Mouse (Mus musculus): ENCODE measurements at regions not wholly inside any gene's neighbourhood (a gene's known extent, or its start where the extent isn't known, plus 50 kb on each side); places are given as distances from the start of the nearest gene placed in this dataset.
A peak's percentile ranks its signal among the peaks of the same experiment; 100 is the strongest.

DNA sequence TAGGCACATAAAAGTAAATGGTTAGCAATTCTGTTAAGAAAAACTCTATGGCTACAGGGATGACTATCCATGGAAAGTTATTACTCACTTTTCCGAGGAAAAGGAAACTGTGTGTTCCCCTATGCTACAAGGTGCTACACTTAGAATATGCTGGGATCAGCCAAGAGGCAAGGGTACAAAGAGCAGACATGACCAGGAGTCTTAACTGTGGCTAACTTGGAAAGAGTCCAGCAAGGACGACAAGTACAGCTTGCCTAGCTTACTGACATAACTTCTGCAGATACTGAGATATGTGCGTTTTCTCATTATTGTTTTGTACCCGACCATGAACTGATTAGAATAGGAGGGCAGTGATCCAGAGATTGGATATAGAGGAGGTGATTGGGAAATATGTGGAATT lies 296.4 kb downstream of the Gm16223 start:
- Histone ChIP-seq H3K36me3 (no peaks in the 10 kb centered on the region), H3K4me3 (no peak overlapping the region), H3K9me3 (no peaks in the 10 kb centered on the region), H3K4me2 (no peak overlapping the region), H3K27ac (no peak overlapping the region), H3K4me1 (replicated peaks) (no peaks in the 10 kb centered on the region), H3K27me3 (no peaks in the 10 kb centered on the region), H3K9ac (no peak overlapping the region)
- WGBS: 79% methylated on average over 4 of the region's 4 CpGs
- ATAC-seq (ENCODE audit: low FRiP score): no peak

DNA sequence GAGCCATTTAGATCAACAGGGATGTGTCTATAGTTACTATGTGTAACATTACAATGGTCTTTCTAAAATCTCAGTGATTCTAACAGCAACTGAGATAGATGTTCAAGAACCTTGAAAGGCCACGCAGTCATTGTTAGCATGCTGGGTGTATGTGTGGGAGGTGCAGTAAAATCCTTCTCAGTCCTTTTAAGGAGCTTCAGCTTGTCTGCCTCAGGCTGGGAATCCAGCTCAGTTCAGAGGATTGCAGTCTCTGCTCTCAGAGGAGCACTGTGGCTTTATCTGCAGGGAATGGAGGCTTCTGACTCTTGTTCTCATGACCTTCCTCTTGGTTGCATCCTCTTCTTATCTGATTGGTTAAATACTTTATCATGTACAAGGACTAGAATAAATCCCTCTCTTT lies 320.2 kb downstream of the Gm16223 start:
- Histone ChIP-seq H3K4me3 (no peak overlapping the region), H3K27me3 (no peaks in the 10 kb centered on the region), H3K27ac (no peak overlapping the region), H3K9me3 (no peaks in the 10 kb centered on the region), H3K4me2 (no peak overlapping the region), H3K4me1 (replicated peaks) (no peaks in the 10 kb centered on the region), H3K9ac (no peak overlapping the region), H3K36me3 (no peaks in the 10 kb centered on the region)
- 84% methylated on average over 1 of the region's 1 CpGs for WGBS
- no peak for ATAC-seq (ENCODE audit: low FRiP score)

DNA sequence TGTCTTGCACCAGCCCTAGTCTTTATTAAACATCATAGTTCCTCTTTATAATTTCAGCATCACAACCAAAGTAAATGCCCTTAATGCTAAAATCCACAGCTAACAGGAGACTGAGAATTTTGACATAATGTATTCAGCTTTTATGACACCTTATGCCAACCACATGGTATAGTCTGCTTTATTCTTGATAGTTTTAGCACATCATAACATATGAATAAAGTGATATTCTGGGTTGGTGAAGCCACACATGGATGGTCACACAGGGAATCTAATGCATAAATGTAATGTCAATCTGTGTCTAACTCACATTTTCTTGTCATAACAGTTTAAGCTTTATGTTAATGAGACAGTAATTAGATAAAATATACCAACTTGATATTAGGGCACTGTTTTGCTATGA lies 328.9 kb downstream of the Gm16223 start:
- H3K27me3 ChIP-seq: no peaks in the 10 kb centered on the region
- H3K4me2 ChIP-seq: no peak overlapping the region
- ATAC-seq (ENCODE audit: low FRiP score): no peak
- no peak overlapping the region for H3K27ac ChIP-seq
- no peak overlapping the region for H3K9ac ChIP-seq
- H3K4me3 ChIP-seq: no peak overlapping the region
- H3K9me3 ChIP-seq: no peaks in the 10 kb centered on the region
- no peaks in the 10 kb centered on the region for H3K4me1 ChIP-seq (replicated peaks)
- H3K36me3 ChIP-seq: no peaks in the 10 kb centered on the region

DNA sequence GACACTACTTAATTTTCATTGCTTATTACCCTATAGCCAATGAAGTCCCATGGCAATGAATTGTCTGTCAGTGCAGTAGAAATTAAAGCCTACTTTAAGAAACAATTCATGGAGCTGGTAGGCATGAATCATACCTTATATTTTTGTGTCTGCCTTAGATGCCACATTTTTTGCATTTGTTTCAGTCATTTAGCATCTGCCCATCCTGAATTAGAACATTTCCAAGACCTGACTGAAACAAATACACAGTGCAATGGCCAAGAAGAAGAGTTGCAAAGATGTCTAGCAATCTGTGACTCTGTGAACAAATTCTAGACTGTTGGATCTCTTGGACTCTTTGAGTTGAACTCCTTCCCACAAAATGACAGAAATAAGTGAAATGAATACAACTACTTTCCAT lies 342.2 kb downstream of the Gm16223 start:
- Histone ChIP-seq H3K4me3 (no peak overlapping the region), H3K27me3 (no peaks in the 10 kb centered on the region)

DNA sequence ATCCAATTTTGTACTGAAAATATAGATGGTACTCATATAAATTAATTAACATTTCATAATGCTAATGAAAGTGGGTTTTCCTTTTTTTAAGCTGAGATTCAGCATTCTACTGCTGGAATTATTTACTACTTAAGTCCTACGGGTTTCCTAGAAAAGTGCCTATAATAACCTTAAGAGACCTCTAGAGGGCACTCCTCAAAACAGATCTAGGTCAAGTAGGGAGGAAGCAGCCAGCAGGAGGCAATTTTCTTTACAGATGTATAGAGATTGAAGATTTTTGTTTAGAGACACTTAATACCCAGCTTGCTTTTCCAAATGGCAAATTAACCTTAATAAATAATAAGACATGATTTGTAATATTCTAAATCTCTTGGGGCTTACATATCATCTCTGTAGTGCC lies 344.5 kb downstream of the Gm16223 start:
- no peak overlapping the region for H3K9ac ChIP-seq
- H3K36me3 ChIP-seq: no peaks in the 10 kb centered on the region
- H3K4me2 ChIP-seq: no peak overlapping the region
- no peaks in the 10 kb centered on the region for H3K9me3 ChIP-seq
- no peak overlapping the region for H3K4me3 ChIP-seq
- no peaks in the 10 kb centered on the region for H3K27me3 ChIP-seq
- WGBS: 21% methylated on average over 1 of the region's 1 CpGs
- no peaks in the 10 kb centered on the region for H3K4me1 ChIP-seq (replicated peaks)
- H3K27ac ChIP-seq: no peak overlapping the region
- ATAC-seq (ENCODE audit: low FRiP score): 0 out of 2 replicates have a peak, but pooled peaks have one; percentile 28

More for the DNA sequence above, 342.2 kb downstream of the Gm16223 start:
- Histone ChIP-seq H3K9me3 (no peaks in the 10 kb centered on the region), H3K4me1 (replicated peaks) (no peaks in the 10 kb centered on the region), H3K27ac (no peak overlapping the region), H3K9ac (no peak overlapping the region), H3K36me3 (no peaks in the 10 kb centered on the region), H3K4me2 (no peak overlapping the region)
- ATAC-seq (ENCODE audit: low FRiP score): no peak

DNA sequence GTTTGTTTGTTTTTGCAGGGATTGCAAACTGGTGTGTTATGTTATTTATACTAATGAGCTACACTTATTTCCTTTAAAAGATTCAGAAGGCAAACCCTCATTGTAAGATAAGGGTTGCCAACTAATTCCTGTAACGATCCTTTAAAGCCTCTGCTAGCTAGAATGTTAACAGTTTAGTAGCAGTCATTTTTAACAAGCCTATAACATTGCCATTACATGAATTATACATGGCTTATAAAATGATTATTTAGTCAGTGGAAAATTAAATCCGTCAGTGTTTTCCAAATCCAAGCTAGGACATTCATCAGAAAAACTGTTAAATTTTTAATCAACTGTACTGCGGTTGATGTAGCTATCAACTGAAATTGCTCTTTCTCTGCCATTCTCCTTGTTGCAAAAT lies 358.1 kb downstream of the Gm16223 start:
- H3K4me1 ChIP-seq (replicated peaks): no peaks in the 10 kb centered on the region
- no peak for ATAC-seq (ENCODE audit: low FRiP score)
- no peaks in the 10 kb centered on the region for H3K27me3 ChIP-seq
- WGBS: 62% methylated on average over 3 of the region's 3 CpGs
- no peaks in the 10 kb centered on the region for H3K9me3 ChIP-seq
- no peak overlapping the region for H3K4me3 ChIP-seq
- no peaks in the 10 kb centered on the region for H3K36me3 ChIP-seq
- H3K27ac ChIP-seq: no peak overlapping the region
- no peak overlapping the region for H3K9ac ChIP-seq
- no peak overlapping the region for H3K4me2 ChIP-seq

DNA sequence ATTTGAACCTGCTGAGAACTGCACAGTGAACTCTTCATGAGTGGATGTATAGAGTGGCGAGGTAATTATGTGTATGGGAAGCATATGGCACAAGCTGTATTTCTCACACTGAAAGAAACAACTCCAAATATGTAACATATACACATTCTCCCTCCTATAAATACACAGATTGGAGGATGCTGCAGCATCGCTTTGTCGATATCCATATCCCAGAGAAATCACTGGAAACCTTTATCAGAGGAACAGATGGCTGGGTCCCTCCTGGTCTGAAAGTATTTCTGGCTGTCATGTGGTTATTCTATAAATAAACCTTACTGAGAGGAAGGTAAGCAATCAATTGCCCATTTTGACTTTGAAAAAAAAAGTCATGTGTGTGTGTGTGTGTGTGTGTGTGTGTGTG lies 365.4 kb downstream of the Gm16223 start:
- no peak overlapping the region for H3K27ac ChIP-seq
- H3K27me3 ChIP-seq: no peaks in the 10 kb centered on the region
- H3K4me2 ChIP-seq: no peak overlapping the region
- H3K9me3 ChIP-seq: no peaks in the 10 kb centered on the region
- H3K36me3 ChIP-seq: no peaks in the 10 kb centered on the region
- no peak for ATAC-seq (ENCODE audit: low FRiP score)
- WGBS: 95% methylated on average over 3 of the region's 3 CpGs
- no peaks in the 10 kb centered on the region for H3K4me1 ChIP-seq (replicated peaks)
- no peak overlapping the region for H3K9ac ChIP-seq
- no peak overlapping the region for H3K4me3 ChIP-seq

DNA sequence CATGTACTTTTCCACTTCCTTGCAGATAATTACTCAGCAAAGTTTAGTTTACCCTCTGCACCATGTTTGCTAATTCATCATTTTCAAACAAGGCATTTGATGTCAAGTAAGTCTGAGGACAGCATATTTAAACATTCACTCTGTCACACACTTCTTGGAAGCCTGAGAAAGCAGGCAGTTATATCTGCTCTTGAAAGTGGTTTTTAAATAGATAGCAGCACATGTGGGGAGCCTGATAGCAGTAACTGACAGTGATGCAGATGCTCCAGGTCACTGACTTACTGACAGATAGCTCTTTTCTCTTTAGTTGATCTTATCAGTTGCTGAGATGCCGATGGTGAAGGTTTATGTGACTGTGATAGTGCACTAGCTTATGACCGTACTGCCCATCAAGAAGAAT lies 380.9 kb downstream of the Gm16223 start:
- Histone ChIP-seq H3K9ac (no peak overlapping the region), H3K4me2 (no peak overlapping the region), H3K27me3 (no peaks in the 10 kb centered on the region), H3K4me1 (replicated peaks) (no peaks in the 10 kb centered on the region), H3K36me3 (no peaks in the 10 kb centered on the region), H3K4me3 (no peak overlapping the region), H3K9me3 (no peaks in the 10 kb centered on the region), H3K27ac (no peak overlapping the region)
- WGBS: 84% methylated on average over 2 of the region's 2 CpGs
- ATAC-seq (ENCODE audit: low FRiP score): no peak

DNA sequence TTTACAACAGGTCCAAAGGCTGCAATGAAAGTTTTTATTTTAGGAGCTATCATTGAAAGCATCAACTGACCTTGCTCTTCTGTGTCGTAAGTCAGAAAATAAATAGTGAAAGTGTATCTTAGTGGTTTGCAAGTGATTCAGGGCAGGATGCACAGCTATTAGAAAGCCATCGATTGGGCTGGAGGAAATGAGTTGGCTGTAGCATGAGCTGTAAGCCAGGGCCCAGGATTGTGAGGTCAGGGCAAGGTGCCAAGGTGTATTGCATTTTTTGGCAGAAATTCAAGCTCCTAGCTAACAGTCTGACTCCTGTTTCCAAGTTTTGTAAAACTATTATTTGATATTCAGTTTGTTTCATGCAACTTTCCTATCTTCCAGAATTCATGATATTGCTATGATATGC lies 381.8 kb downstream of the Gm16223 start:
- H3K9me3 ChIP-seq: no peaks in the 10 kb centered on the region
- H3K36me3 ChIP-seq: no peaks in the 10 kb centered on the region
- no peak overlapping the region for H3K4me2 ChIP-seq
- WGBS: 80% methylated on average over 2 of the region's 2 CpGs
- H3K4me3 ChIP-seq: no peak overlapping the region
- H3K4me1 ChIP-seq (replicated peaks): no peaks in the 10 kb centered on the region
- H3K9ac ChIP-seq: no peak overlapping the region
- ATAC-seq (ENCODE audit: low FRiP score): no peak
- no peaks in the 10 kb centered on the region for H3K27me3 ChIP-seq
- H3K27ac ChIP-seq: no peak overlapping the region

DNA sequence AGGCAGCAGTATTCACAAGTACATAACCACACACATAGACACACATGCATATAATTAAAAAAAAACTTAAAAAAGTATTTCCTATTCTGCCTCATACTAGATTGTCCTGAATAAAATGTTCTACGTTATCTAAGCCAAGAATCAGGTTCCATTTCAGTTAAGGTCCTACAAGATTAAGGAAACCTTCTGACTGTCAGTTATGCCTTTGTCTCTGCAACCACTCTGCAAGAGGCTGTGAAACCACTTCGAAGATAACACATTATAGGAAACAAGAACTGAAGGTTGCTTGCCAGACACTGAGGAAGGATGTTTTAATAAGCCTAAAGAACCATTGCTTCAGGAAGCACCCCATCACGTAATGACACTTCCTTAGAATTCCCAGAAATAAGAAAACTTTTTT lies 385.9 kb downstream of the Gm16223 start:
- 88% methylated on average over 3 of the region's 3 CpGs for WGBS
- Histone ChIP-seq H3K27ac (no peak overlapping the region), H3K9ac (no peak overlapping the region), H3K36me3 (no peaks in the 10 kb centered on the region), H3K9me3 (no peaks in the 10 kb centered on the region), H3K4me3 (no peak overlapping the region), H3K4me2 (no peak overlapping the region), H3K4me1 (replicated peaks) (no peaks in the 10 kb centered on the region), H3K27me3 (no peaks in the 10 kb centered on the region)
- ATAC-seq (ENCODE audit: low FRiP score): no peak

DNA sequence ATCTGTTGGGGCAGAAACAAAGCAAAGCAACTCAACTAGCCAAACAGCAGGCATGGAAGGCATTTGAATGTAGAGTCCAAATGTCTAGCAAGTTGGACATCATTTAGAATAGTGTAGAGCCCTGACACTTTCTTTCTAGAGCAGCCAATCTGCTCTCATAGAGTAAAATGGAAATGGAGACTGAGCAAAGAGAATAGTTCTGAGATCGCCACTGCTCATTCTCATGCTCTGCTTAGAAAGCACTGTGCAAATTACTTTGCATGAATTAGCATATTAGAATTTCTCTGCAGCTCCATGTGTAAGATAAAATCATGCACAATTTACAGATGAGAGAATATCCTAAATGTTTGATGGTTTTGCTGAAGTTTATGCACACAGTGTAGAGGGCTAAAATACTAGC lies 393.4 kb downstream of the Gm16223 start:
- no peak for ATAC-seq (ENCODE audit: low FRiP score)
- no peaks in the 10 kb centered on the region for H3K36me3 ChIP-seq
- H3K4me2 ChIP-seq: no peak overlapping the region
- no peaks in the 10 kb centered on the region for H3K4me1 ChIP-seq (replicated peaks)
- no peak overlapping the region for H3K4me3 ChIP-seq
- no peaks in the 10 kb centered on the region for H3K9me3 ChIP-seq
- H3K27ac ChIP-seq: no peak overlapping the region
- no peaks in the 10 kb centered on the region for H3K27me3 ChIP-seq
- H3K9ac ChIP-seq: no peak overlapping the region
- 70% methylated on average over 1 of the region's 1 CpGs for WGBS

DNA sequence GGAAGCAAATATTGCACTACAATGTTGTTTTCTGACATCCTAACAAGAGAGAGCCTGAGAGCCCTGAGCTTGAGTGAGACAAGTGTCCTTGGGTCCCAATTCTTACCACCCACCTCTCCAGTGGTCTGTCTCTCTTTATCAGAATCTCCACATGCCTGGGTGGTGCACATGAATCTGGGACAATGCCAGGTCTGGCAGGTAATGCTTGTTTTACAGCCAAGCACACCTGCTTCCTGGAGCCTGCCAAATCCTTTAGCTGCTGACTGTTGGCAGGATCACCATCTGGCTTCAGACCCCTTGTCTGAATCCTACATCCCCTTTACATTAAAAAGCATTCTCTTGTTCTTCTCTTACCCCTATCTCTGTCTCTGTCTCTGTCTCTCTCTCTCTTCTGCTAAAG lies 397.1 kb downstream of the Gm16223 start:
- Histone ChIP-seq H3K4me1 (replicated peaks) (no peaks in the 10 kb centered on the region), H3K9ac (no peak overlapping the region), H3K4me3 (no peak overlapping the region), H3K36me3 (no peaks in the 10 kb centered on the region), H3K9me3 (no peaks in the 10 kb centered on the region), H3K4me2 (no peak overlapping the region), H3K27ac (no peak overlapping the region), H3K27me3 (no peaks in the 10 kb centered on the region)
- ATAC-seq (ENCODE audit: low FRiP score): no peak

DNA sequence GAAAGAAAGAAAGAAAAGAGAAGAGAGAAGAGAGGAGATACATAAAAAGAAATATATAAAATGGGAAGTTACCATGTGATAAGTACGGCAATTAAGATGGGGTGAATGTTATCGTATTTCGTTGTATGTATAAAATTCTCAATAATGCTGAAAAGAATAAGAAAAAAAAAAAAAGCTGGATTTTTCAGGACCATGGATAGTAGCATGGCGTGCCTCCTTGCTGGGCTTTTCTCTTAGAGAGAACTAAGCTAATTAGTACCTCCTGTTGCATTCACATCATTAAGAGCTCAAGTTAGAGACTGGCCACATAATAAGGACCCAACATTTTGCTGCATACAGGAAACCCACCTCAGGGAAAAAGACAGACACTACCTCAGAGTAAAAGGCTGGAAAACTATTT lies 405.7 kb downstream of the Gm16223 start:
- Histone ChIP-seq H3K9me3 (no peaks in the 10 kb centered on the region), H3K27ac (no peak overlapping the region), H3K4me3 (no peak overlapping the region), H3K36me3 (no peaks in the 10 kb centered on the region), H3K4me2 (no peak overlapping the region), H3K27me3 (no peaks in the 10 kb centered on the region), H3K4me1 (replicated peaks) (no peaks in the 10 kb centered on the region), H3K9ac (no peak overlapping the region)
- no peak for ATAC-seq (ENCODE audit: low FRiP score)
- WGBS: 88% methylated on average over 4 of the region's 4 CpGs
